ENCODE assay signal across 9 mouse cellular contexts in genomic region chr5:146920314-146921161, GRCm38 (mm10). TPM values are rescaled to one million over a fixed set of nuclear protein-coding genes. Genes with fewer than 3 reads are reported as not detected.
DNase-seq lines count a peak whose midpoint lies in the region; ATAC-seq and TF ChIP-seq lines count a peak whose summit lies in the region.
"Had no signal": no experiment of that assay in that cellular context is flagged by ENCODE, and none has a peak within 500 bp of the region (broad histone marks: within the 10 kb centered on the region; RNA-seq: fewer than 3 reads in every experiment).

No protein-coding gene starts in this region.

- DNase-seq in heart, embryonic 10.5 days (ENCODE audit: low spot score), result no peak
- no peak for DNase-seq in heart, adult 2 months
- DNase-seq in ZHBTc4 (ENCODE audit: low read depth, low spot score), result peak; percentile 84
- peak; percentile 29 for DNase-seq in hindbrain, embryonic 14.5 days (ENCODE audit: low spot score)
- DNase-seq in midbrain, embryonic 11.5 days (ENCODE audit: low spot score, missing footprints), result no peak
- no peak for DNase-seq in frontal cortex, postnatal 36 days (ENCODE audit: low spot score in 2 of 2)
- DNase-seq in gastrocnemius, postnatal 36 days, result no peak
- DNase-seq in thymus, postnatal 14 days, result no peak
- DNase-seq: layer of hippocampus, postnatal 36 days had no signal

- no peak overlapping the region for H3K9ac ChIP-seq in heart, adult 2 months (ENCODE audit: low read depth, low read length)
- H3K9ac ChIP-seq in hindbrain, embryonic 14.5 days, result peak overlapping the region; percentile 51
- H3K9ac ChIP-seq in midbrain, embryonic 11.5 days (ENCODE audit: low read length), result peak overlapping the region; percentile 27

- no peak for TF ChIP-seq CTCF in heart, adult 2 months (IDR thresholded peaks at IDR 0.05)

- H3K27ac ChIP-seq in heart, embryonic 10.5 days, result peak overlapping the region; percentile 69
- no peak overlapping the region for H3K27ac ChIP-seq in heart, adult 2 months
- H3K27ac ChIP-seq in hindbrain, embryonic 14.5 days, result no peak overlapping the region
- no peak overlapping the region for H3K27ac ChIP-seq in midbrain, embryonic 11.5 days (ENCODE audit: low read depth, low read length)

- WGBS in heart, embryonic 10.5 days, result 6% methylated on average over 22 of the region's 27 CpGs
- 7% methylated on average over 23 of the region's 27 CpGs for WGBS in heart, adult 2 months
- WGBS in hindbrain, embryonic 14.5 days, result 4% methylated on average over 21 of the region's 27 CpGs
- 6% methylated on average over 22 of the region's 27 CpGs for WGBS in midbrain, embryonic 11.5 days

- no peaks in the 10 kb centered on the region for H3K79me2 ChIP-seq in heart, adult 2 months (replicated peaks; ENCODE audit: control insufficient read depth, insufficient read depth, low read length)

- peak; percentile 48; the same call in 1 of the 2 replicates for ATAC-seq in hindbrain, embryonic 14.5 days (ENCODE audit: low FRiP score)
- ATAC-seq in midbrain, embryonic 11.5 days (ENCODE audit: low FRiP score), result peak; percentile 57

- H3K9me3 ChIP-seq in heart, embryonic 10.5 days, result no peaks in the 10 kb centered on the region
- 0 out of 2 replicates have a peak, but pooled peaks cover 3% of the 10 kb centered on the region for H3K9me3 ChIP-seq in hindbrain, embryonic 14.5 days (ENCODE audit: control insufficient read depth, low read length)
- no peaks in the 10 kb centered on the region for H3K9me3 ChIP-seq in midbrain, embryonic 11.5 days (ENCODE audit: control insufficient read depth, low read length)

- peak overlapping the region; percentile 60 for H3K4me2 ChIP-seq in hindbrain, embryonic 14.5 days (replicated peaks)
- peak overlapping the region; percentile 45 for H3K4me2 ChIP-seq in midbrain, embryonic 11.5 days

- H3K4me3 ChIP-seq in heart, embryonic 10.5 days, result peak overlapping the region; percentile 60
- H3K4me3 ChIP-seq in heart, adult 2 months, result no peak overlapping the region
- peak overlapping the region; percentile 25 for H3K4me3 ChIP-seq in hindbrain, embryonic 14.5 days (replicated peaks; ENCODE audit: low read length)
- H3K4me3 ChIP-seq in midbrain, embryonic 11.5 days (ENCODE audit: low read depth, low read length), result peak overlapping the region; percentile 17

- TF ChIP-seq EP300 in heart, adult 2 months (IDR thresholded peaks at IDR 0.05; ENCODE audit: insufficient read depth, low read depth, low read length), result no peak

- H3K4me1 ChIP-seq in heart, embryonic 10.5 days, result peaks cover 19% of the 10 kb centered on the region
- no peaks in the 10 kb centered on the region for H3K4me1 ChIP-seq in heart, adult 2 months (ENCODE audit: control insufficient read depth, insufficient read depth, low read length)
- peaks cover 9% of the 10 kb centered on the region for H3K4me1 ChIP-seq in hindbrain, embryonic 14.5 days (replicated peaks; ENCODE audit: control insufficient read depth, insufficient read depth, low read length)
- peaks cover 11% of the 10 kb centered on the region for H3K4me1 ChIP-seq in midbrain, embryonic 11.5 days (ENCODE audit: control insufficient read depth, insufficient read depth, low read length)

- intact Hi-C loops in heart, adult 2 months (cut with DNase I), result no loop called here
- intact Hi-C loops in gastrocnemius, postnatal 36 days (cut with DNase I), result no loop called here

- H3K36me3 ChIP-seq in heart, embryonic 10.5 days, result no peaks in the 10 kb centered on the region
- no peaks in the 10 kb centered on the region for H3K36me3 ChIP-seq in heart, adult 2 months (ENCODE audit: control insufficient read depth, insufficient read depth, low read length)
- no peaks in the 10 kb centered on the region for H3K36me3 ChIP-seq in hindbrain, embryonic 14.5 days (replicated peaks; ENCODE audit: control insufficient read depth, insufficient read depth)
- no peaks in the 10 kb centered on the region for H3K36me3 ChIP-seq in midbrain, embryonic 11.5 days (ENCODE audit: control insufficient read depth, insufficient read depth, low read length)

- no peak for TF ChIP-seq POLR2A in heart, adult 2 months (IDR thresholded peaks at IDR 0.05; ENCODE audit: insufficient read depth, low read depth, low read length)

- H3K27me3 ChIP-seq in heart, embryonic 10.5 days (ENCODE audit: insufficient read depth, poor library complexity, severe bottlenecking), result no peaks in the 10 kb centered on the region
- peaks cover 6% of the 10 kb centered on the region for H3K27me3 ChIP-seq in heart, adult 2 months (ENCODE audit: control insufficient read depth, insufficient read depth, low read length)
- no peaks in the 10 kb centered on the region for H3K27me3 ChIP-seq in hindbrain, embryonic 14.5 days (ENCODE audit: control insufficient read depth, insufficient read depth, low read length)
- no peaks in the 10 kb centered on the region for H3K27me3 ChIP-seq in midbrain, embryonic 11.5 days (ENCODE audit: control insufficient read depth, insufficient read depth, low read length)

RNA-seq across cellular contexts. Expression of gene Gtf3a, which starts 27.9 kb away (rescaled TPM):
- 102 and 125 TPM in 2 replicates for polyA plus RNA-seq in heart, embryonic 10.5 days (2016; fragmentation: Nextera tagmentation; extraction: Ambion mirVana)
- total RNA-seq in heart, adult 2 months (2021), result 10 to 100 TPM; 18.4 to 19.2 TPM
- polyA plus RNA-seq in heart, adult 2 months (2012; rRNA removed), result 19.2 and 23.0 TPM in 2 replicates
- 99.5 and 103 TPM in 2 replicates for polyA plus RNA-seq in hindbrain, embryonic 14.5 days (2014; fragmentation: Nextera tagmentation; extraction: Ambion mirVana)
- polyA plus RNA-seq in midbrain, embryonic 11.5 days (2014; fragmentation: Nextera tagmentation; extraction: Ambion mirVana), result 102 TPM in 2 replicates
- total RNA-seq in gastrocnemius, postnatal 36 days (2021), result 10 to 100 TPM; 24.6 to 26.5 TPM

RNA-seq across cellular contexts. Expression of gene Mtif3, which starts 43.1 kb away (rescaled TPM):
- 20.6 and 22.2 TPM in 2 replicates for polyA plus RNA-seq in heart, embryonic 10.5 days (2016; fragmentation: Nextera tagmentation; extraction: Ambion mirVana)
- total RNA-seq in heart, adult 2 months (2021), result 10 to 100 TPM; 21.0 to 23.3 TPM
- 12.2 and 18.1 TPM in 2 replicates for polyA plus RNA-seq in heart, adult 2 months (2012; rRNA removed)
- polyA plus RNA-seq in hindbrain, embryonic 14.5 days (2014; fragmentation: Nextera tagmentation; extraction: Ambion mirVana), result 27.4 and 28.5 TPM in 2 replicates
- polyA plus RNA-seq in midbrain, embryonic 11.5 days (2014; fragmentation: Nextera tagmentation; extraction: Ambion mirVana), result 24.2 and 24.3 TPM in 2 replicates
- 10 to 100 TPM; 17.6 to 20.6 TPM for total RNA-seq in gastrocnemius, postnatal 36 days (2021)

Comparison
In these comparisons a context has a peak if more than half of its experiments do, and no peak if none do; other contexts are left out.
1. DNase-seq: peak in ZHBTc4 (single experiment) and hindbrain, embryonic 14.5 days (single experiment); none in heart, embryonic 10.5 days (single experiment), heart, adult 2 months (0 of 2), midbrain, embryonic 11.5 days (single experiment), frontal cortex, postnatal 36 days (0 of 2), gastrocnemius, postnatal 36 days (0 of 2) and thymus, postnatal 14 days (single experiment).